Mouse (Mus musculus) T-helper 1 cell (primary cell): ENCODE results near the gene G2e3.

Experiments
- in situ Hi-C: fragments of 300-600 bp; cut with MboI, MseI; formaldehyde crosslinking; loops from one replicate; pipeline ENCODE4 v1.15.1; 2025; ENCODE audit warnings: high pct_unique_total_duplicates

G2e3 gene

GRCm38 (mm10) chr12:51347988-51348697, at the start of gene G2e3:
Gene G2e3, plus strand, starts transcription at chr12:51348061.
- in situ Hi-C loops, result no loop called here

GRCm38 (mm10) chr12:51323604-51324003, 24.3 kb upstream of the G2e3 start:
- in situ Hi-C loops, result loop anchor here (10.0 kb wide), 1 partner anchor 1929 kb away; no protein-coding TSS in a partner anchor

DNA sequence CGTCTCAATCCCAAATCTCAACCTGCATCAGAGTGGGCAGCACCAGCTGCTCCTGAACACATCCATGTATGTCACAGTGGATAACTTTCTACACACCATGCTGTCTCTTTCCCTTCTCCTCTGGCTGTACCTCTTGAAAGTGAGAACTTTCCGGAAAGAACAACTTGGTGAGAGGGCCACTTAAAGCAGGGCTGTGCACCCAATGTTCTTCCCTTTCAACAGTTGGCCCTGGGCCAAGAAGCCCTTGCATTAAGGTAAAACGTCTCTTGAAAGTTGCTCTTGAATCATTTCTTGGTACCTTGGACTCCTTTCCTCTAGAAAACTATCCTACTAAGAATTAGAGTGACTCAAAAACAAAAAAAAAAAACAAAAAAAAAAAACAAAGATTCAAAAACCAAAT, 21.0 kb upstream of the G2e3 start:
- in situ Hi-C loops, result loop anchor here (10.0 kb wide), 1 partner anchor 1932 kb away; no protein-coding TSS in a partner anchor

DNA sequence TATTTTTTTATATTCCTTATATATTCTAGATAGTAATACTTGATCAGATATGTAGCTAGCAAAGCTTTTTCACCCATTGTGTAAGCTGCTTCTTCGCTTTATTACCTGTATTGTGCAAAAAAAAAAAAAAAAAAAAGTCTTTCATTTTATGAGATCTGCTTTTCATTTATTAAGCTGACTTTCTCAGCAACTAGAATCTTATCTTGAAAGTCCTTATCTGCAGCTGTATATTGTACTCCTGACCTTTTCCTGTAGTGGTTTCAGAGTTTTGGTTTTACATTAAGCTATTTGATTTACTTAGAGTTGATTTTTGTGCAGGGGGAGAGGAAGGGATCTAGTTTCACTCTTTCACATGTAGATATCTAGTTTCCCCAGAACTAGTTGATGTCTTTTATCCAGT, 10.8 kb upstream of the G2e3 start:
- in situ Hi-C loops, result no loop called here

GRCm38 (mm10) chr12:51346121-51346520, 1.7 kb upstream of the G2e3 start:
- in situ Hi-C loops, result no loop called here

DNA sequence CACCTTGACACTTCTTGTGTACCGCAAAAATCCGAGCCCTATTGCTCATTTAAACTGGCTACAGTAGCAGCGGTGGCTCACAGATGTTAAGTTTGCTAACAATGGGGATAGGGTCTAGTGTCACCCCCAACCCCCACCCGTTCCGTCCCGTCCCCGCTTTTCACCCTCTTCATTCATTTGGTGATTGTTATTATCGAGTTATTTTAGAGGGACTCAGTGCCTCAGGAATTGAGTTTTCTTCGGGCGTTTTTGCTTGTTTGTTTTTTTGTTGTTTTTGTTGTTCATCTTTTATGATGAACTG, 787 bp downstream of the G2e3 start:
- in situ Hi-C loops, result no loop called here

DNA sequence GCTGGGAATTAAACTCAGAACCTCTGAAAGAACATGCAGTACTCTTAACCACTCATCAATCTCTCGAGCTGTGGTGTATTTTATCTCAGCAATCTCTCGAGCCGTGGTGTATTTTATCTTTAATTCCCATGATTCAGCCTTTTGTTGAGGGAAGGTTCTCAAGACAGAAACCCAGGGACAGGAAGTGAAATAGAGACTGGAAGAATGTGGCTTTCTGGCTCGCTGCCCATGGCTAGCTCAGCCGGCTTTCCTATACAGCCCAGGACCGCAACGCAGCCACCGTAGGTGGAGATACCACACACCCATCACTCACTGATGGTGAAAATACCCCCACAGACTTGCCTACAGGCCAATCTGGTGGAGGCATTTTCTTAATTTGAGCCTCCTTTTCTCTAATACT, 7.4 kb downstream of the G2e3 start:
- in situ Hi-C loops, result no loop called here

- in situ Hi-C loops, result no loop called here
Measured at GRCm38 (mm10) chr12:51361294-51361693, 13.4 kb downstream of the G2e3 start.

DNA sequence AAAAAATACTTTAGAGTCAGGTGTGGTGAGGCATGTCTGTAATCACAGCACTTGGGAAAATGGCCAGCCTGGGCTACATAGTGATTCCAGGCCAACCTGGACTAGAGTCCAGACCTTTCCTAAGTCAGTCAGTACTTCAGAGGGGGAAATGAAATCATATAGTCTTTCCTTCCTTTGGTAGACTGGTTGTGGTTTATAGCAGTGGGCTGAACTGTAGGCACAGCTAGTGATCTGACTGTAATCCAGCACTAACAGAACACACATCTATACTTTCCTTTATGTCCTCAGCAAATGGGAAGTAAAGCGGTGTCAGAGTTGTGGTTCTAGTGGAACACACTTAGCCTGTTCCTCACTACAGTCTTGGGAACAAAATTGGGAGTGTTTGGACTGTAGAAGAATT, 15.0 kb downstream of the G2e3 start:
- in situ Hi-C loops, result no loop called here

- in situ Hi-C loops, result no loop called here
Measured at GRCm38 (mm10) chr12:51368504-51368903, 20.6 kb downstream of the G2e3 start.

GRCm38 (mm10) chr12:51377003-51377887, 29.4 kb downstream of the G2e3 start, which contains the start of gene Scfd1:
Gene Scfd1, plus strand, starts transcription at chr12:51377510.
- in situ Hi-C loops, result loop anchor here (25.0 kb wide), 1 partner anchor 385 kb away; no protein-coding TSS in a partner anchor

DNA sequence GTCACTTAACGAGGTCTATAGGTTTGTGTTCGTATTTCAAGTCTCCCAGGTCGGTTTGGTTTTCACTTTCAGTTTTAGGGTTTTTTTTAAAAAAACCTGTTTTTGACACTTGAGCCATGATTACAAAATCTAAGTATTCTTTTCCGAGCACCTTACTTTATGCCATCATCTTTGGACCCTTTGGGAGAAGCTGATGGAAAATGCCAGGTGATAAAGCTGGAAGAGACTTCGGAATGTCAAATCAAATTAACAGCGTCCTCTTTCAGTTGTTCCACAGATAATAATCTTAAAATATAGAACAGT, 30.0 kb downstream of the G2e3 start:
- in situ Hi-C loops, result loop anchor here (25.0 kb wide), 1 partner anchor 384 kb away; no protein-coding TSS in a partner anchor

- in situ Hi-C loops, result loop anchor here (25.0 kb wide), 1 partner anchor 362 kb away; no protein-coding TSS in a partner anchor
Measured at GRCm38 (mm10) chr12:51399871-51400270, 52.0 kb downstream of the G2e3 start.

- in situ Hi-C loops, result no loop called here
Measured at GRCm38 (mm10) chr12:51402060-51402698, 54.3 kb downstream of the G2e3 start.

DNA sequence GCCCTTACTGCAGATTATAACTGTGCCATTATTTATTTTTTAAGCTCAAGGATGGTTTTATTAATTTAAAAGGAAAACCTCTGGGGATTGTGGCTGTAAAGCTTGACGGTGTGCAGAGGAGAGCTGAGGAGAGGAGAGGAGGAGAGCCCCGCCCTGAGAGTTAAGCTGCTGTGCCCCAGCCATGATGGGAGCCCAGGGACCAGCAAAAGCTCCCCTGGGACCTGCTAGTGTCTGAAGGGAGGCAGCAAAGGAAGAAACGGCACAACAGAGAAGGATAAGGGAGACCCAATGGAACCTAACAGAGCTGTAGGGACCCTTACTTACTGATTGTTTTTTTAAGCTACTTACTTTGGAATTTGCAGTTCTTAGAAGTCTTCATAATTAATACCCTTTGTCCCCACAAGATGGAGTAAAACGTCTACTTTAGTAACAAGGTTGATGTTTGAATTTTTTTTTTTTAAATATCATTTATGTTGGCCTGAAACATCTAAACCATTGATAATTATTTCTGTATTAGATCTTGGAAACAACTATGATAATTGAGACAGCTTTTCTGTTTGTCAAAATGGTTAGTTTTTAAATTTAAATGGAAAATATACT, 56.2 kb downstream of the G2e3 start:
- in situ Hi-C loops, result no loop called here

GRCm38 (mm10) chr12:51411362-51411761, 63.5 kb downstream of the G2e3 start:
- in situ Hi-C loops, result no loop called here
